Mouse (Mus musculus): ENCODE results near the gene Paox. TPM values are rescaled to one million over a fixed set of nuclear protein-coding genes. Genes with fewer than 3 reads are reported as not detected.

The Paox gene
- total and polyA plus RNA-seq, 2 experiments from 2014 or later: 8.7 to 11.8 TPM

GRCm38 (mm10) chr7:140153829-140154217 is 38.2 kb downstream of the Paox start:
- no peak overlapping the region for H3K27ac ChIP-seq (ENCODE audit: low read depth)
- no peak overlapping the region for H3K9ac ChIP-seq (replicated peaks; ENCODE audit: low read depth, low read length)
- WGBS: 13% methylated on average over 4 of the region's 4 CpGs
- DNase-seq (ENCODE audit: low spot score) (no peak), ATAC-seq (ENCODE audit: insufficient read depth, low read depth) (no peak)
- H3K4me2 ChIP-seq (ENCODE audit: low read depth, low read length): no peak overlapping the region
- H3K36me3 ChIP-seq (replicated peaks; ENCODE audit: control insufficient read depth, insufficient read depth, low read length): no peaks in the 10 kb centered on the region
- TF ChIP-seq CTCF (IDR thresholded peaks at IDR 0.05; ENCODE audit: low read depth): no peak
- TF ChIP-seq EP300 (IDR thresholded peaks at IDR 0.05; ENCODE audit: low read depth): no peak
- peaks cover 30% of the 10 kb centered on the region for H3K27me3 ChIP-seq (ENCODE audit: control insufficient read depth, insufficient read depth, low read length)
- no peaks in the 10 kb centered on the region for H3K4me1 ChIP-seq (ENCODE audit: control insufficient read depth, insufficient read depth)
- no peaks in the 10 kb centered on the region for H3K9me3 ChIP-seq (replicated peaks; ENCODE audit: control insufficient read depth, low read length)
- 0 out of 2 replicates have a peak overlapping the region, but pooled peaks have one; percentile 24 for H3K4me3 ChIP-seq (ENCODE audit: low read depth, low read length)

GRCm38 (mm10) chr7:140154218-140154927 is 38.8 kb downstream of the Paox start, which contains the start of gene Sprn:
TSS of gene Sprn (minus strand) at chr7:140154877.
- Histone ChIP-seq H3K9me3 (replicated peaks; ENCODE audit: control insufficient read depth, low read length) (no peaks in the 10 kb centered on the region), H3K9ac (replicated peaks; ENCODE audit: low read depth, low read length) (no peak within 1 kb of the TSS), H3K27ac (ENCODE audit: low read depth) (no peak within 1 kb of the TSS), H3K4me3 (ENCODE audit: low read depth, low read length) (peak within 1 kb of the TSS; percentile 24), H3K36me3 (replicated peaks; ENCODE audit: control insufficient read depth, insufficient read depth, low read length) (no peaks in the 10 kb centered on the region), H3K27me3 (ENCODE audit: control insufficient read depth, insufficient read depth, low read length) (peaks cover 33% of the 10 kb centered on the region), H3K4me1 (ENCODE audit: control insufficient read depth, insufficient read depth) (no peaks in the 10 kb centered on the region), H3K4me2 (ENCODE audit: low read depth, low read length) (peak within 1 kb of the TSS; percentile 24)
- WGBS: 6% methylated on average over 28 of the region's 28 CpGs
- no peak for DNase-seq (ENCODE audit: low spot score)
- no peak for ATAC-seq (ENCODE audit: insufficient read depth, low read depth)
- TF ChIP-seq EP300 (IDR thresholded peaks at IDR 0.05; ENCODE audit: low read depth): no peak
- no peak for TF ChIP-seq CTCF (IDR thresholded peaks at IDR 0.05; ENCODE audit: low read depth)

GRCm38 (mm10) chr7:140160363-140160762 is 44.8 kb downstream of the Paox start:
- 84% methylated on average over 3 of the region's 3 CpGs for WGBS
- no peak for TF ChIP-seq EP300 (IDR thresholded peaks at IDR 0.05; ENCODE audit: low read depth)
- no peak for TF ChIP-seq CTCF (IDR thresholded peaks at IDR 0.05; ENCODE audit: low read depth)

GRCm38 (mm10) chr7:140164664-140165063 is 49.1 kb downstream of the Paox start, which contains the start of gene Olfr522:
TSS of gene Olfr522 (minus strand) at chr7:140164764.
- DNase-seq (ENCODE audit: low spot score) (no peak), ATAC-seq (ENCODE audit: insufficient read depth, low read depth) (no peak)
- no peak within 1 kb of the TSS for H3K27ac ChIP-seq (ENCODE audit: low read depth)
- no peaks in the 10 kb centered on the region for H3K27me3 ChIP-seq (ENCODE audit: control insufficient read depth, insufficient read depth, low read length)
- H3K4me1 ChIP-seq (ENCODE audit: control insufficient read depth, insufficient read depth): no peaks in the 10 kb centered on the region
- H3K36me3 ChIP-seq (replicated peaks; ENCODE audit: control insufficient read depth, insufficient read depth, low read length): no peaks in the 10 kb centered on the region
- TF ChIP-seq CTCF (IDR thresholded peaks at IDR 0.05; ENCODE audit: low read depth): no peak
- TF ChIP-seq EP300 (IDR thresholded peaks at IDR 0.05; ENCODE audit: low read depth): no peak
- H3K9me3 ChIP-seq (replicated peaks; ENCODE audit: control insufficient read depth, low read length): no peaks in the 10 kb centered on the region
- WGBS: 66% methylated on average over 7 of the region's 7 CpGs
- H3K4me2 ChIP-seq (ENCODE audit: low read depth, low read length): no peak within 1 kb of the TSS
- H3K4me3 ChIP-seq (ENCODE audit: low read depth, low read length): no peak within 1 kb of the TSS
- no peak within 1 kb of the TSS for H3K9ac ChIP-seq (replicated peaks; ENCODE audit: low read depth, low read length)

More at GRCm38 (mm10) chr7:140160363-140160762, 44.8 kb downstream of the Paox start:
- no peak overlapping the region for H3K4me3 ChIP-seq (ENCODE audit: low read depth, low read length)
- no peak overlapping the region for H3K4me2 ChIP-seq (ENCODE audit: low read depth, low read length)
- H3K27ac ChIP-seq (ENCODE audit: low read depth): no peak overlapping the region
- H3K9me3 ChIP-seq (replicated peaks; ENCODE audit: control insufficient read depth, low read length): no peaks in the 10 kb centered on the region
- ATAC-seq (ENCODE audit: insufficient read depth, low read depth) (no peak), DNase-seq (ENCODE audit: low spot score) (no peak)
- no peaks in the 10 kb centered on the region for H3K36me3 ChIP-seq (replicated peaks; ENCODE audit: control insufficient read depth, insufficient read depth, low read length)
- 0 out of 2 replicates have a peak, but pooled peaks cover 2% of the 10 kb centered on the region for H3K27me3 ChIP-seq (ENCODE audit: control insufficient read depth, insufficient read depth, low read length)
- H3K4me1 ChIP-seq (ENCODE audit: control insufficient read depth, insufficient read depth): no peaks in the 10 kb centered on the region
- H3K9ac ChIP-seq (replicated peaks; ENCODE audit: low read depth, low read length): no peak overlapping the region

- Histone ChIP-seq H3K4me3 (ENCODE audit: low read depth, low read length) (no peak overlapping the region), H3K27me3 (ENCODE audit: control insufficient read depth, insufficient read depth, low read length) (no peaks in the 10 kb centered on the region), H3K4me2 (ENCODE audit: low read depth, low read length) (no peak overlapping the region), H3K9ac (replicated peaks; ENCODE audit: low read depth, low read length) (no peak overlapping the region), H3K4me1 (ENCODE audit: control insufficient read depth, insufficient read depth) (no peaks in the 10 kb centered on the region), H3K9me3 (replicated peaks; ENCODE audit: control insufficient read depth, low read length) (no peaks in the 10 kb centered on the region), H3K36me3 (replicated peaks; ENCODE audit: control insufficient read depth, insufficient read depth, low read length) (no peaks in the 10 kb centered on the region), H3K27ac (ENCODE audit: low read depth) (no peak overlapping the region)
- DNase-seq (ENCODE audit: low spot score) (no peak), ATAC-seq (ENCODE audit: insufficient read depth, low read depth) (no peak)
- 55% methylated on average over 1 of the region's 1 CpGs for WGBS
- no peak for TF ChIP-seq CTCF (IDR thresholded peaks at IDR 0.05; ENCODE audit: low read depth)
- TF ChIP-seq EP300 (IDR thresholded peaks at IDR 0.05; ENCODE audit: low read depth): no peak
Measured at GRCm38 (mm10) chr7:140167950-140168349, 52.4 kb downstream of the Paox start.

Measured in heart, postnatal 0 days (tissue).